Mouse (Mus musculus) lung, postnatal 25 days (tissue): ENCODE results near the gene Gsto1.

ENCODE experiments used
- DNase-seq: peaks from one replicate; pipeline ENCODE4 v3.0.0; 2022; ENCODE audit warnings: low spot score

Gene Gsto1

GRCm38 (mm10) chr19:47857957-47858942, 3.5 kb downstream of the Gsto1 start:
- peak; percentile 75 for DNase-seq

GRCm38 (mm10) chr19:47859180-47859579, 4.4 kb downstream of the Gsto1 start:
- DNase-seq: peak; percentile 39

GRCm38 (mm10) chr19:47862581-47862980, 7.8 kb downstream of the Gsto1 start:
- no peak for DNase-seq

- no peak for DNase-seq
Measured at GRCm38 (mm10) chr19:47864051-47864450, 9.3 kb downstream of the Gsto1 start.

GRCm38 (mm10) chr19:47864721-47865120, 10.0 kb downstream of the Gsto1 start:
- DNase-seq: no peak

GRCm38 (mm10) chr19:47865353-47865947, 10.7 kb downstream of the Gsto1 start, which contains the start of gene Gsto2:
TSS of gene Gsto2 (plus strand) at chr19:47865534.
- peak; percentile 95 for DNase-seq

GRCm38 (mm10) chr19:47867628-47868175, 12.9 kb downstream of the Gsto1 start:
- DNase-seq: no peak

- DNase-seq: no peak
Measured at GRCm38 (mm10) chr19:47868951-47869350, 14.2 kb downstream of the Gsto1 start.

- DNase-seq: no peak
Measured at GRCm38 (mm10) chr19:47869516-47869915, 14.7 kb downstream of the Gsto1 start.

- DNase-seq: no peak
Measured at GRCm38 (mm10) chr19:47870102-47870666, 15.4 kb downstream of the Gsto1 start.

- no peak for DNase-seq
Measured at GRCm38 (mm10) chr19:47871515-47871914, 16.7 kb downstream of the Gsto1 start.

GRCm38 (mm10) chr19:47876252-47876651, 21.5 kb downstream of the Gsto1 start:
- DNase-seq: no peak

GRCm38 (mm10) chr19:47881538-47881937, 26.8 kb downstream of the Gsto1 start:
- DNase-seq: no peak

GRCm38 (mm10) chr19:47882151-47882881, 27.5 kb downstream of the Gsto1 start:
- DNase-seq: peak; percentile 80

- DNase-seq: no peak
Measured at GRCm38 (mm10) chr19:47882882-47883254, 28.1 kb downstream of the Gsto1 start.

- no peak for DNase-seq
Measured at GRCm38 (mm10) chr19:47884296-47885085, 29.7 kb downstream of the Gsto1 start.

- DNase-seq: peak; percentile 62
Measured at GRCm38 (mm10) chr19:47885191-47885743, 30.5 kb downstream of the Gsto1 start.

- no peak for DNase-seq
Measured at GRCm38 (mm10) chr19:47885886-47886285, 31.1 kb downstream of the Gsto1 start.

- peak; percentile 80 for DNase-seq
Measured at GRCm38 (mm10) chr19:47886617-47887016, 31.8 kb downstream of the Gsto1 start.

GRCm38 (mm10) chr19:47887417-47887816, 32.6 kb downstream of the Gsto1 start:
- peak; percentile 34 for DNase-seq

- DNase-seq: no peak
Measured at GRCm38 (mm10) chr19:47888037-47888436, 33.3 kb downstream of the Gsto1 start.
